Mouse (Mus musculus) layer of hippocampus, postnatal 25 days (tissue): ENCODE data around the gene Olfr651. TPM values are rescaled to one million over a fixed set of nuclear protein-coding genes. Genes with fewer than 3 reads are reported as not detected.
"Not testable (repeated sequence)": the region's sequence is repeated elsewhere in the genome, so short reads cannot be mapped to it uniquely, and the experiment has no call there.

Source experiments
- DNase-seq, 2 experiments: peaks; one replicate each; pipeline ENCODE4 v3.0.0; 2022; ENCODE audit warnings: mixed read lengths in 2 of 2, low spot score in 1 of 2; ENCODE audit errors: extremely low spot score in 1 of 2
- total RNA-seq, 2 experiments: library from RNA; stranded (reverse); gene quantifications; 2 replicates each; pipeline ENCODE4 v1.2.3; 2021

Olfr651 gene
- not detected for total RNA-seq

GRCm38 (mm10) chr7:104549833-104550232 is at the start of gene Olfr651:
Olfr651 (plus strand) TSS chr7:104550133.
- no peak for DNase-seq

- DNase-seq, result not testable (repeated sequence)
Observed at GRCm38 (mm10) chr7:104501186-104501585, 48.7 kb upstream of the Olfr651 start.

- no peak for DNase-seq
Observed at GRCm38 (mm10) chr7:104501589-104502371, 48.2 kb upstream of the Olfr651 start.

- not testable (repeated sequence) for DNase-seq
Observed at GRCm38 (mm10) chr7:104507421-104508065, 42.4 kb upstream of the Olfr651 start, which contains the start of gene Trim30d. Trim30d (minus strand) TSS chr7:104507849.

- DNase-seq, result no peak
Observed at GRCm38 (mm10) chr7:104552700-104553099, 2.8 kb downstream of the Olfr651 start.

- no peak for DNase-seq
Observed at GRCm38 (mm10) chr7:104560601-104561000, 10.7 kb downstream of the Olfr651 start, which contains the start of gene Olfr652. Olfr652 (plus strand) TSS chr7:104560901.

GRCm38 (mm10) chr7:104577014-104577413 is 27.1 kb downstream of the Olfr651 start, which contains the start of gene Olfr653:
Olfr653 (plus strand) TSS chr7:104577314.
- DNase-seq, result no peak

- DNase-seq, result no peak
Observed at GRCm38 (mm10) chr7:104580846-104581245, 30.9 kb downstream of the Olfr651 start.

- DNase-seq, result no peak
Observed at GRCm38 (mm10) chr7:104581429-104581828, 31.5 kb downstream of the Olfr651 start.

GRCm38 (mm10) chr7:104586725-104587124 is 36.8 kb downstream of the Olfr651 start, which contains the start of gene Olfr654:
Olfr654 (plus strand) TSS chr7:104587025.
- DNase-seq, result no peak

GRCm38 (mm10) chr7:104588274-104588673 is 38.3 kb downstream of the Olfr651 start:
- DNase-seq, result no peak

- DNase-seq, result no peak
Observed at GRCm38 (mm10) chr7:104601679-104602078, 51.7 kb downstream of the Olfr651 start, which contains the start of gene Olfr655. Olfr655 (minus strand) TSS chr7:104601779.

- peak in 1 of 2 experiments; percentile 9 for DNase-seq
Observed at GRCm38 (mm10) chr7:104603173-104603572, 53.2 kb downstream of the Olfr651 start.

Other genes with a start within 250 kb of the Olfr651 start
- 1 to 10 TPM; 1.9 to 3.2 TPM for gene Trim12a, start 234.7 kb upstream of the Olfr651 start, total RNA-seq
- under 1 TPM in 1 of 2 experiments, not detected in 1; 0.25 TPM for gene Trim34b, start 220.7 kb upstream of the Olfr651 start, total RNA-seq
- 1 to 10 TPM; 1.2 to 2.1 TPM for gene Trim12c, start 196.8 kb upstream of the Olfr651 start, total RNA-seq
- not detected for gene Trim30b, start 180.2 kb upstream of the Olfr651 start, total RNA-seq
- gene Trim30c, start 149.3 kb upstream of the Olfr651 start, total RNA-seq, result not detected
- gene Trim30a, start 84.9 kb upstream of the Olfr651 start, total RNA-seq, result under 1 TPM; 0.42 to 0.86 TPM
- gene Trim30d, start 42.3 kb upstream of the Olfr651 start, total RNA-seq, result under 1 TPM; 0.49 to 0.61 TPM
- gene Olfr652, start 10.8 kb downstream of the Olfr651 start, total RNA-seq, result not detected
- gene Olfr653, start 27.2 kb downstream of the Olfr651 start, total RNA-seq, result not detected
- not detected for gene Olfr654, start 36.9 kb downstream of the Olfr651 start, total RNA-seq
- gene Olfr655, start 51.6 kb downstream of the Olfr651 start, total RNA-seq, result not detected
- not detected for gene Olfr656, start 63.8 kb downstream of the Olfr651 start, total RNA-seq
- not detected for gene Olfr657, start 74.7 kb downstream of the Olfr651 start, total RNA-seq
- not detected for gene Olfr658, start 97.2 kb downstream of the Olfr651 start, total RNA-seq
- not detected for gene Olfr659, start 116.6 kb downstream of the Olfr651 start, total RNA-seq
- gene Olfr661, start 136.4 kb downstream of the Olfr651 start, total RNA-seq, result not detected
- gene Usp17le, start 227.3 kb downstream of the Olfr651 start, total RNA-seq, result not detected